Mouse (Mus musculus): ENCODE data around the gene Arap1.

Arap1 gene

GRCm38 (mm10) chr7:101326006-101326405 is 21.9 kb upstream of the Arap1 start:
- DNase-seq (ENCODE audit: low read depth in 2 of 2, low spot score in 2 of 2): no peak

GRCm38 (mm10) chr7:101327263-101327662 is 20.6 kb upstream of the Arap1 start:
- no peak for DNase-seq (ENCODE audit: low read depth in 2 of 2, low spot score in 2 of 2)

GRCm38 (mm10) chr7:101327786-101328185 is 20.1 kb upstream of the Arap1 start:
- no peak for DNase-seq (ENCODE audit: low read depth in 2 of 2, low spot score in 2 of 2)

- DNase-seq (ENCODE audit: low read depth in 2 of 2, low spot score in 2 of 2): no peak
Measured at GRCm38 (mm10) chr7:101328621-101329158, 19.2 kb upstream of the Arap1 start.

- DNase-seq (ENCODE audit: low read depth in 2 of 2, low spot score in 2 of 2): no peak
Measured at GRCm38 (mm10) chr7:101329606-101330005, 18.3 kb upstream of the Arap1 start.

GRCm38 (mm10) chr7:101330074-101330840 is 17.6 kb upstream of the Arap1 start:
- DNase-seq (ENCODE audit: low read depth in 2 of 2, low spot score in 2 of 2): no peak

- no peak for DNase-seq (ENCODE audit: low read depth in 2 of 2, low spot score in 2 of 2)
Measured at GRCm38 (mm10) chr7:101330841-101331173, 17.1 kb upstream of the Arap1 start.

GRCm38 (mm10) chr7:101332045-101332831 is 15.6 kb upstream of the Arap1 start:
- no peak for DNase-seq (ENCODE audit: low read depth in 2 of 2, low spot score in 2 of 2)

GRCm38 (mm10) chr7:101335228-101335627 is 12.6 kb upstream of the Arap1 start:
- DNase-seq (ENCODE audit: low read depth in 2 of 2, low spot score in 2 of 2): no peak

GRCm38 (mm10) chr7:101336686-101337085 is 11.2 kb upstream of the Arap1 start:
- DNase-seq (ENCODE audit: low read depth in 2 of 2, low spot score in 2 of 2): no peak

- DNase-seq (ENCODE audit: low read depth in 2 of 2, low spot score in 2 of 2): no peak
Measured at GRCm38 (mm10) chr7:101337401-101337800, 10.5 kb upstream of the Arap1 start.

GRCm38 (mm10) chr7:101341405-101341804 is 6.5 kb upstream of the Arap1 start:
- no peak for DNase-seq (ENCODE audit: low read depth in 2 of 2, low spot score in 2 of 2)

GRCm38 (mm10) chr7:101343135-101343534 is 4.7 kb upstream of the Arap1 start:
- no peak for DNase-seq (ENCODE audit: low read depth in 2 of 2, low spot score in 2 of 2)

- DNase-seq (ENCODE audit: low read depth in 2 of 2, low spot score in 2 of 2): no peak
Measured at GRCm38 (mm10) chr7:101344892-101345291, 3.0 kb upstream of the Arap1 start.

GRCm38 (mm10) chr7:101346991-101347390 is 876 bp upstream of the Arap1 start:
- no peak for DNase-seq (ENCODE audit: low read depth in 2 of 2, low spot score in 2 of 2)

- DNase-seq (ENCODE audit: low read depth in 2 of 2, low spot score in 2 of 2): no peak
Measured at GRCm38 (mm10) chr7:101348312-101348711, 445 bp downstream of the Arap1 start.

GRCm38 (mm10) chr7:101349861-101350260 is 2.0 kb downstream of the Arap1 start:
- DNase-seq (ENCODE audit: low read depth in 2 of 2, low spot score in 2 of 2): no peak

GRCm38 (mm10) chr7:101352404-101352803 is 4.5 kb downstream of the Arap1 start:
- DNase-seq (ENCODE audit: low read depth in 2 of 2, low spot score in 2 of 2): no peak

GRCm38 (mm10) chr7:101354423-101354822 is 6.6 kb downstream of the Arap1 start:
- no peak for DNase-seq (ENCODE audit: low read depth in 2 of 2, low spot score in 2 of 2)

GRCm38 (mm10) chr7:101355551-101356100 is 7.8 kb downstream of the Arap1 start:
- no peak for DNase-seq (ENCODE audit: low read depth in 2 of 2, low spot score in 2 of 2)

- DNase-seq (ENCODE audit: low read depth in 2 of 2, low spot score in 2 of 2): no peak
Measured at GRCm38 (mm10) chr7:101356868-101357267, 9.0 kb downstream of the Arap1 start.

- no peak for DNase-seq (ENCODE audit: low read depth in 2 of 2, low spot score in 2 of 2)
Measured at GRCm38 (mm10) chr7:101360406-101360805, 12.5 kb downstream of the Arap1 start.
